Mouse (Mus musculus) lung, embryonic 16.5 days (tissue): ENCODE data around the gene Ehbp1l1. TPM values are rescaled to one million over a fixed set of nuclear protein-coding genes. Genes with fewer than 3 reads are reported as not detected.
"Not testable (repeated sequence)": the region's sequence is repeated elsewhere in the genome, so short reads cannot be mapped to it uniquely, and the experiment has no call there.

Experiments used
- ATAC-seq: fragments of 200-750 bp; cut with Nextera tagmentation; 2 replicates; pipeline ENCODE4 v1.8.0; 2017; ENCODE audit warnings: low read depth, mild to moderate bottlenecking, moderate library complexity
- H3K27ac ChIP-seq: fragments of 300-500 bp; sonication (generic); 2 replicates; pipeline ENCODE4 v1.5.1; 2014; ENCODE audit warnings: mild to moderate bottlenecking, control low read depth, low read length
- H3K27me3 ChIP-seq: fragments of 300-500 bp; sonication (generic); 2 replicates; pipeline ENCODE4 v1.6.1; 2014; ENCODE audit warnings: low read depth, low read length, mixed read lengths; ENCODE audit not compliant: control insufficient read depth, insufficient read depth
- H3K36me3 ChIP-seq: fragments of 300-500 bp; sonication (generic); 2 replicates; pipeline ENCODE4 v1.6.1; 2014; ENCODE audit warnings: low read length; ENCODE audit not compliant: control insufficient read depth, insufficient read depth
- H3K4me1 ChIP-seq: fragments of 300-500 bp; sonication (generic); replicated peaks from 2 replicates; pipeline ENCODE4 v1.6.1; 2014; ENCODE audit warnings: low read length, mixed read lengths; ENCODE audit not compliant: control insufficient read depth, insufficient read depth
- H3K4me2 ChIP-seq: fragments of 300-500 bp; sonication (generic); 2 replicates; pipeline ENCODE4 v1.6.1; 2014; ENCODE audit warnings: low read depth, low read length, control low read depth
- H3K4me3 ChIP-seq: fragments of 300-500 bp; sonication (generic); 2 replicates; pipeline ENCODE4 v1.5.1; 2014; ENCODE audit warnings: mild to moderate bottlenecking, low read length, control low read depth
- H3K9ac ChIP-seq: fragments of 300-500 bp; sonication (generic); 2 replicates; pipeline ENCODE4 v1.6.1; 2014; ENCODE audit warnings: low read length, control low read depth
- H3K9me3 ChIP-seq: fragments of 300-500 bp; sonication (generic); 2 replicates; pipeline ENCODE4 v1.6.1; 2016; ENCODE audit warnings: low read length; ENCODE audit not compliant: control insufficient read depth
- WGBS: fragments of 180-500 bp; shearing (Covaris S2); extraction: QIAGEN DNeasy Blood & Tissue Kit; methylation state at CpG from one replicate; pipeline ENCODE4 v1.1.7; 2014; 5-methylcytosine and 5-hydroxymethylcytosine counted together
- polyA plus RNA-seq: library from polyadenylated mRNA; unstranded; fragments of >200 nt; fragmentation: Nextera tagmentation; extraction: Ambion mirVana; gene quantifications from 2 replicates; pipeline ENCODE4 v1.2.1, GENCODE M21; 2015

Ehbp1l1 gene
- polyA plus RNA-seq, 1 experiment from 2014 or later, result 25.9 TPM

DNA sequence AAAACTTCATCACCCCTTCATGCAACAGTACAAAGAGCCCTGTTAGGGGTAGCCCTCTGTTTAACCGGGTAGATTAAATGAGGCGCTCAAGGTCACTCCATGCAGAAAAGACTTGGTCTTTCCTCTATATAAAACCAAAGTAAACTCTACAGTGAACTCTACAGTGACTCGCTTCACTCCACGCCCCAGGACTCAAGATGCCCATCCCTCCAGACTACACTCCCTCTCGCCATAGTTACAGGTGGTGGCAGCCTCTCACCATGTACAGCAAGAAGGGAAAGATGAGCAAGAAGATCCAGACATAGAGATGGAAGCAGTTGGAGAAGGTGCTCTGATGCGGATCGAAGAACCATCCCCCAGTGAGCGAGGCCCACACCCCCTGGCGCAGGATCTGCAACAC, 38.4 kb downstream of the Ehbp1l1 start:
- peak overlapping the region; percentile 94 for H3K27ac ChIP-seq
- H3K4me1 ChIP-seq, result peaks cover 29% of the 10 kb centered on the region
- no peak for ATAC-seq
- H3K4me2 ChIP-seq, result peak overlapping the region; percentile 86
- peak overlapping the region; percentile 70 for H3K9ac ChIP-seq
- 15% methylated on average over 9 of the region's 9 CpGs for WGBS
- H3K27me3 ChIP-seq, result no peaks in the 10 kb centered on the region
- peak overlapping the region; percentile 87 for H3K4me3 ChIP-seq
- no peaks in the 10 kb centered on the region for H3K9me3 ChIP-seq
- H3K36me3 ChIP-seq, result peaks cover 29% of the 10 kb centered on the region

DNA sequence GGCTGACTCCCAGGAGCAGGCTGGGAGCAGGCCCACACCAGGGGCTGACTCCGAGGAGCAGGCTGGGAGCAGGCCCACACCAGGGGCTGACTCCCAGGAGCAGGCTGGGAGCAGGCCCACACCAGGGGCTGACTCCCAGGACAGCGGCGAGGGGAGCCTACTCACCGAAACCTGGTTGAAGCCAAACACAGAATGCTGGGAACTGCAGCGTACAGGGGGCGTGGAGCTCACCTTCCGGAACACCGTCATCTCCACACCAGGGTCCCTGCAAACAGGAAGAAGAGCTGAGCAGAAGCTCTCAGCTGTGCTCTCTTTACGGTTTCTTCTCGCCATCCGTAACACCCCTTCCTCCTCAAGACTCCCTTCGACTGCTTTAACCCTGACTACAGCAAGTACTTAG, 39.2 kb downstream of the Ehbp1l1 start:
- not testable (repeated sequence) for H3K27ac ChIP-seq, ATAC-seq, H3K9me3 ChIP-seq, H3K4me2 ChIP-seq, H3K4me3 ChIP-seq, H3K9ac ChIP-seq, H3K27me3 ChIP-seq
- peaks cover 35% of the 10 kb centered on the region for H3K36me3 ChIP-seq
- H3K4me1 ChIP-seq, result peaks cover 27% of the 10 kb centered on the region
- 90% methylated on average over 11 of the region's 12 CpGs for WGBS

- H3K36me3 ChIP-seq, result peaks cover 37% of the 10 kb centered on the region
These were observed 39.7 kb downstream of the Ehbp1l1 start for GRCm38 (mm10) chr19:5686437-5686836.

DNA sequence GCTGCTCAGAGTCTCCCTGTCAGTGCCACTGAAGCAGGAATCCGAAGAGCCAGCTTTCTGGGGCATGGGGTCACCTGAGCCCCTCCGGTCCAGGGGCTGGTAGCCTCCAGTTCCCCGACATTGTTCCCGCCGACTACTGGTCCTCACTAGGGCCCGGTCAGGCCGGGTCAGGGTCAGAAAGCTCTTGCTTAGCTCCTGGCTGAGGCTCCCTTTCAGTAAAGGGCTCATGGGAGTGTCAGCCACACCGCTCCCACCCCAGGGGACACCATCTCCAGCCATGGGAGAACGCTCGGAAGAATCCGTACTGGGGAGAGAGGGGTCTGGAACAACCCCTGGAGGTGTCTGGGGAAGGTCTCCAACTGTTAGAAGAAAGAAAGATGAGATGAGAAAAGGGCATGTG, 40.3 kb downstream of the Ehbp1l1 start:
- 88% methylated on average over 11 of the region's 11 CpGs for WGBS
- Histone ChIP-seq H3K4me3 (no peak overlapping the region), H3K4me2 (no peak overlapping the region), H3K9me3 (no peaks in the 10 kb centered on the region), H3K4me1 (peaks cover 16% of the 10 kb centered on the region), H3K27ac (no peak overlapping the region), H3K27me3 (no peaks in the 10 kb centered on the region), H3K9ac (no peak overlapping the region), H3K36me3 (peaks cover 40% of the 10 kb centered on the region)
- no peak for ATAC-seq

More at GRCm38 (mm10) chr19:5686437-5686836, 39.7 kb downstream of the Ehbp1l1 start:
- no peak overlapping the region for H3K4me3 ChIP-seq
- no peak for ATAC-seq
- no peak overlapping the region for H3K9ac ChIP-seq
- H3K4me1 ChIP-seq, result peaks cover 22% of the 10 kb centered on the region
- no peaks in the 10 kb centered on the region for H3K9me3 ChIP-seq
- H3K4me2 ChIP-seq, result no peak overlapping the region
- no peak overlapping the region for H3K27ac ChIP-seq
- no peaks in the 10 kb centered on the region for H3K27me3 ChIP-seq
- 81% methylated on average over 13 of the region's 13 CpGs for WGBS

- WGBS, result 95% methylated on average over 19 of the region's 19 CpGs
These were observed 40.7 kb downstream of the Ehbp1l1 start for GRCm38 (mm10) chr19:5685431-5685830.

GRCm38 (mm10) chr19:5684985-5685384, 41.1 kb downstream of the Ehbp1l1 start:
- ATAC-seq, result no peak

More at GRCm38 (mm10) chr19:5685431-5685830, 40.7 kb downstream of the Ehbp1l1 start:
- no peak overlapping the region for H3K9ac ChIP-seq
- ATAC-seq, result no peak
- H3K4me3 ChIP-seq, result no peak overlapping the region
- no peak overlapping the region for H3K27ac ChIP-seq
- H3K4me1 ChIP-seq, result peaks cover 12% of the 10 kb centered on the region
- H3K9me3 ChIP-seq, result no peaks in the 10 kb centered on the region
- no peak overlapping the region for H3K4me2 ChIP-seq
- peaks cover 43% of the 10 kb centered on the region for H3K36me3 ChIP-seq
- H3K27me3 ChIP-seq, result no peaks in the 10 kb centered on the region

GRCm38 (mm10) chr19:5684236-5684635, 41.9 kb downstream of the Ehbp1l1 start:
- Histone ChIP-seq H3K4me3 (no peak overlapping the region), H3K27me3 (no peaks in the 10 kb centered on the region), H3K9ac (no peak overlapping the region), H3K4me1 (peaks cover 9% of the 10 kb centered on the region), H3K36me3 (peaks cover 46% of the 10 kb centered on the region), H3K4me2 (no peak overlapping the region), H3K27ac (no peak overlapping the region), H3K9me3 (no peaks in the 10 kb centered on the region)
- no peak for ATAC-seq
- 88% methylated on average over 12 of the region's 12 CpGs for WGBS

More at GRCm38 (mm10) chr19:5684985-5685384, 41.1 kb downstream of the Ehbp1l1 start:
- peaks cover 9% of the 10 kb centered on the region for H3K4me1 ChIP-seq
- no peak overlapping the region for H3K9ac ChIP-seq
- H3K27me3 ChIP-seq, result no peaks in the 10 kb centered on the region
- no peak overlapping the region for H3K27ac ChIP-seq
- peaks cover 43% of the 10 kb centered on the region for H3K36me3 ChIP-seq
- no peak overlapping the region for H3K4me2 ChIP-seq
- 89% methylated on average over 13 of the region's 13 CpGs for WGBS
- H3K9me3 ChIP-seq, result no peaks in the 10 kb centered on the region
- H3K4me3 ChIP-seq, result no peak overlapping the region

GRCm38 (mm10) chr19:5680432-5680831, 45.7 kb downstream of the Ehbp1l1 start:
- Histone ChIP-seq H3K36me3 (peaks cover 62% of the 10 kb centered on the region), H3K27me3 (no peaks in the 10 kb centered on the region), H3K4me3 (no peak overlapping the region), H3K9ac (no peak overlapping the region), H3K9me3 (no peaks in the 10 kb centered on the region), H3K27ac (no peak overlapping the region), H3K4me1 (no peaks in the 10 kb centered on the region), H3K4me2 (no peak overlapping the region)
- 0 out of 2 replicates have a peak, but pooled peaks have one; percentile 16 for ATAC-seq
- WGBS, result 73% methylated on average over 4 of the region's 4 CpGs

DNA sequence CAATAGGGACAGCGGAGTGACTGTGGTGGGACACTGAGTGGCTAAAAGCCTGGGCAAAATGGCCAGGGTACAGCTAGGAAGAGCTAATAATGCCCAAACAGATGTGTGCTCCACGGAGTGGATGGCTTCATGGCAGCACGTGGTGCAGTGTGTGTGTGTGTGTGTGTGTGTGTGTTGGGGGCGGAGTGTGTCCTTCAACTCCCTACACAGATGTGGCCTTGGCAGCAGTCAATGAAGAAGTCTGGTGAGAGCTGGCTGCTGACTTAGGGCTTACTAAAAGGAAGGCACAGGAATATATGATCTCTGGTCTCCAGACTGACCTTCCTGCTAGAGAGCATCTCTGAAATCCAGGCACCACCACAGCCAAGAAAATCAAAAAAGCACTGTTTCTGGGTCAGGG, 57.7 kb downstream of the Ehbp1l1 start:
- H3K4me1 ChIP-seq, result peaks cover 3% of the 10 kb centered on the region; the same call in 1 of the 2 replicates
- no peaks in the 10 kb centered on the region for H3K9me3 ChIP-seq
- H3K36me3 ChIP-seq, result peaks cover 34% of the 10 kb centered on the region
- 94% methylated on average over 4 of the region's 4 CpGs for WGBS
- H3K4me2 ChIP-seq, result no peak overlapping the region
- no peak overlapping the region for H3K27ac ChIP-seq
- no peaks in the 10 kb centered on the region for H3K27me3 ChIP-seq
- no peak for ATAC-seq
- no peak overlapping the region for H3K9ac ChIP-seq
- H3K4me3 ChIP-seq, result no peak overlapping the region

DNA sequence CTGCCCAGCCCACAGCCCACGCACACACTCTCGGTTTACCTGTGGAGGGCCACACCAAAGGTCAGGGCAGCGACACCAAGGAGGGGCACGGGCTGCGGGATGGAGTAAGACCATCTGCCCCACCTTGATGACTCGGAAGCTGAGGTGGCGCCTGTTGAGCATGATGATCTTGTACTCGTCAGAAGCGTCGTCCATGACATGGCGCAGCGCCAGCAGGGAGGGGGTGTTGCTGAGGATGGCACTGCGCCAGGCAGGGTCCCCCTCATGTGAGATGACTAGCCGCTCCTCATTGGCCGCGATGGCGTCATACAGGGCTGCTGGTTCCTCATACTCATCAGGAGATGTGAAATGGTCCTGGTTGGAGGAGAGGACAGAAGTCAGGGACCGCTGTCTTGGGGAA, 59.7 kb downstream of the Ehbp1l1 start:
- 83% methylated on average over 18 of the region's 18 CpGs for WGBS
- H3K4me2 ChIP-seq, result no peak overlapping the region
- no peaks in the 10 kb centered on the region for H3K27me3 ChIP-seq
- H3K9me3 ChIP-seq, result no peaks in the 10 kb centered on the region
- no peak for ATAC-seq
- no peak overlapping the region for H3K4me3 ChIP-seq
- H3K36me3 ChIP-seq, result peaks cover 27% of the 10 kb centered on the region
- H3K27ac ChIP-seq, result no peak overlapping the region
- H3K4me1 ChIP-seq, result peaks cover 14% of the 10 kb centered on the region
- no peak overlapping the region for H3K9ac ChIP-seq
